Mouse (Mus musculus) spleen, adult 12 weeks (tissue): ENCODE measurements around the gene Jup.
"Not testable (repeated sequence)": the region's sequence is repeated elsewhere in the genome, so short reads cannot be mapped to it uniquely, and the experiment has no call there.

Source experiments
- DNase-seq: peaks from one replicate; pipeline ENCODE4 v3.0.0; 2022; ENCODE audit warnings: low spot score

Jup gene

GRCm38 (mm10) chr11:100357408-100357807 lies 40.2 kb downstream of the Jup start:
- DNase-seq: no peak

- no peak for DNase-seq
Measured at GRCm38 (mm10) chr11:100356819-100357211, 40.7 kb downstream of the Jup start.

GRCm38 (mm10) chr11:100355972-100356818 lies 41.4 kb downstream of the Jup start, which contains the start of gene Hap1:
Hap1 (minus strand) TSS chr11:100356128.
- DNase-seq: peak; percentile 11

GRCm38 (mm10) chr11:100355151-100355951 lies 42.2 kb downstream of the Jup start:
- DNase-seq: peak; percentile 15

- no peak for DNase-seq
Measured at GRCm38 (mm10) chr11:100352076-100352857, 45.3 kb downstream of the Jup start.

- DNase-seq: no peak
Measured at GRCm38 (mm10) chr11:100344269-100344668, 53.3 kb downstream of the Jup start.

GRCm38 (mm10) chr11:100335731-100336130 lies 61.8 kb downstream of the Jup start:
- DNase-seq: no peak

- DNase-seq: no peak
Measured at GRCm38 (mm10) chr11:100333944-100334457, 63.6 kb downstream of the Jup start, which contains the start of gene Gast. Gast (plus strand) TSS chr11:100334407.

- no peak for DNase-seq
Measured at GRCm38 (mm10) chr11:100332766-100333515, 64.6 kb downstream of the Jup start.

GRCm38 (mm10) chr11:100330816-100331375 lies 66.7 kb downstream of the Jup start:
- not testable (repeated sequence) for DNase-seq

GRCm38 (mm10) chr11:100330235-100330634 lies 67.3 kb downstream of the Jup start:
- DNase-seq: no peak

GRCm38 (mm10) chr11:100327761-100328160 lies 69.8 kb downstream of the Jup start:
- no peak for DNase-seq

- no peak for DNase-seq
Measured at GRCm38 (mm10) chr11:100327316-100327715, 70.2 kb downstream of the Jup start.

- no peak for DNase-seq
Measured at GRCm38 (mm10) chr11:100325062-100325629, 72.4 kb downstream of the Jup start.

- peak; percentile 31 for DNase-seq
Measured at GRCm38 (mm10) chr11:100323578-100323977, 74.0 kb downstream of the Jup start.

GRCm38 (mm10) chr11:100322591-100323258 lies 74.8 kb downstream of the Jup start:
- no peak for DNase-seq

GRCm38 (mm10) chr11:100321479-100322305 lies 75.9 kb downstream of the Jup start:
- DNase-seq: not testable (repeated sequence)

GRCm38 (mm10) chr11:100320701-100321410 lies 76.7 kb downstream of the Jup start:
- not testable (repeated sequence) for DNase-seq
